Mouse (Mus musculus) C2C12 (cell line): ENCODE data around the gene Parp11. TPM values are rescaled to one million over a fixed set of nuclear protein-coding genes. Genes with fewer than 3 reads are reported as not detected.

Experiments used
- H3K27me3 ChIP-seq: one replicate; pipeline ENCODE4 v1.6.1; 2011; ENCODE audit not compliant: control insufficient read depth, insufficient read depth, insufficient read length
- H3K36me3 ChIP-seq: one replicate; pipeline ENCODE4 v1.6.1; 2011; ENCODE audit not compliant: control insufficient read depth, insufficient read depth
- H3K4me3 ChIP-seq: one replicate; pipeline ENCODE4 v1.5.1; 2011; ENCODE audit warnings: mild to moderate bottlenecking, control low read depth; ENCODE audit not compliant: poor library complexity, insufficient read depth, severe bottlenecking
- H3K79me2 ChIP-seq: one replicate; pipeline ENCODE4 v1.6.1; 2011; ENCODE audit not compliant: control insufficient read depth, insufficient read depth
- H3K79me3 ChIP-seq: one replicate; pipeline ENCODE4 v1.6.1; 2011; ENCODE audit warnings: low read depth, control low read depth
- H3ac ChIP-seq: one replicate; pipeline ENCODE3; 2011; ENCODE audit warnings: low read depth; ENCODE audit not compliant: control insufficient read depth, insufficient read length
- CEBPB ChIP-seq: IDR thresholded peaks from one replicate; pipeline ENCODE4 v1.6.1; 2011; ENCODE audit warnings: low read depth, mild to moderate bottlenecking, control low read depth, moderate library complexity
- CTCF ChIP-seq: IDR thresholded peaks from one replicate; pipeline ENCODE4 v1.5.1; 2011; ENCODE audit not compliant: control insufficient read depth, insufficient read depth, insufficient read length
- FOSL1 ChIP-seq: IDR thresholded peaks from one replicate; pipeline ENCODE4 v1.8.0; 2011; ENCODE audit warnings: mild to moderate bottlenecking, low read length; ENCODE audit not compliant: poor library complexity, insufficient read depth, severe bottlenecking
- MAX ChIP-seq: IDR thresholded peaks from one replicate; pipeline ENCODE4 v1.6.1; 2011; ENCODE audit warnings: mild to moderate bottlenecking, control low read depth
- MYOD1 ChIP-seq: IDR thresholded peaks from one replicate; pipeline ENCODE4 v1.6.1; 2011; ENCODE audit warnings: low read depth; ENCODE audit not compliant: control insufficient read depth, insufficient read length
- MYOG ChIP-seq: IDR thresholded peaks from one replicate; pipeline ENCODE4 v1.6.1; 2011; ENCODE audit not compliant: control insufficient read depth, insufficient read length; ENCODE audit errors: extremely low read depth
- USF1 ChIP-seq: IDR thresholded peaks from one replicate; pipeline ENCODE4 v1.6.1; 2011; ENCODE audit warnings: low read depth, mild to moderate bottlenecking, control low read depth, moderate library complexity
- polyA plus RNA-seq: library from polyadenylated mRNA; unstranded; fragments of >200 nt; fragmentation: generic; extraction: Trizol; gene quantifications from one replicate; pipeline ENCODE4 v1.2.1, GENCODE M21; 2012; ENCODE audit warnings: missing spikeins

Parp11 gene
- polyA plus RNA-seq, 1 experiment = 3.6 TPM

GRCm38 (mm10) chr6:127494357-127494756, 47.7 kb downstream of the Parp11 start:
- H3K27me3 ChIP-seq = no peaks in the 10 kb centered on the region
- H3K36me3 ChIP-seq = no peaks in the 10 kb centered on the region
- no peaks in the 10 kb centered on the region for H3K79me2 ChIP-seq
- TF ChIP-seq USF1 (no peak), CEBPB (no peak), MAX (no peak), MYOG (no peak), FOSL1 (no peak), MYOD1 (no peak), CTCF (no peak)
- no peaks in the 10 kb centered on the region for H3K79me3 ChIP-seq
- H3ac ChIP-seq = no peak overlapping the region
- no peak overlapping the region for H3K4me3 ChIP-seq

- Histone ChIP-seq H3K79me3 (no peaks in the 10 kb centered on the region), H3K27me3 (no peaks in the 10 kb centered on the region), H3K36me3 (no peaks in the 10 kb centered on the region), H3K4me3 (no peak overlapping the region), H3ac (no peak overlapping the region), H3K79me2 (no peaks in the 10 kb centered on the region)
- TF ChIP-seq CTCF = no peak
- no peak for TF ChIP-seq MYOD1
- TF ChIP-seq CEBPB = no peak
- no peak for TF ChIP-seq FOSL1
- no peak for TF ChIP-seq USF1
- TF ChIP-seq MAX = no peak
- TF ChIP-seq MYOG = no peak
These were observed 48.6 kb downstream of the Parp11 start for GRCm38 (mm10) chr6:127495251-127495650.

- H3K79me2 ChIP-seq = no peaks in the 10 kb centered on the region
- TF ChIP-seq MYOD1 = no peak
- H3K79me3 ChIP-seq = no peaks in the 10 kb centered on the region
- H3ac ChIP-seq = no peak overlapping the region
- H3K36me3 ChIP-seq = no peaks in the 10 kb centered on the region
- no peak overlapping the region for H3K4me3 ChIP-seq
- no peaks in the 10 kb centered on the region for H3K27me3 ChIP-seq
These were observed 49.2 kb downstream of the Parp11 start for GRCm38 (mm10) chr6:127495876-127496275.

- H3K4me3 ChIP-seq = no peak overlapping the region
These were observed 50.4 kb downstream of the Parp11 start for GRCm38 (mm10) chr6:127496841-127497656.

GRCm38 (mm10) chr6:127500119-127500518, 53.5 kb downstream of the Parp11 start:
- no peak overlapping the region for H3ac ChIP-seq
- TF ChIP-seq MYOG = no peak
- no peak for TF ChIP-seq FOSL1
- no peak for TF ChIP-seq CEBPB
- TF ChIP-seq USF1 = no peak
- no peak for TF ChIP-seq MAX
- TF ChIP-seq CTCF = no peak
- TF ChIP-seq MYOD1 = no peak

More at GRCm38 (mm10) chr6:127496841-127497656, 50.4 kb downstream of the Parp11 start:
- no peaks in the 10 kb centered on the region for H3K27me3 ChIP-seq
- TF ChIP-seq FOSL1 = no peak
- no peak for TF ChIP-seq MYOD1
- TF ChIP-seq CTCF = no peak
- no peak for TF ChIP-seq MAX
- TF ChIP-seq CEBPB = no peak
- TF ChIP-seq MYOG = no peak
- TF ChIP-seq USF1 = no peak
- H3K79me2 ChIP-seq = no peaks in the 10 kb centered on the region
- H3K79me3 ChIP-seq = no peaks in the 10 kb centered on the region
- no peaks in the 10 kb centered on the region for H3K36me3 ChIP-seq
- no peak overlapping the region for H3ac ChIP-seq

GRCm38 (mm10) chr6:127500806-127501205, 54.2 kb downstream of the Parp11 start:
- Histone ChIP-seq H3K79me3 (no peaks in the 10 kb centered on the region), H3K4me3 (no peak overlapping the region), H3K79me2 (no peaks in the 10 kb centered on the region), H3K27me3 (no peaks in the 10 kb centered on the region), H3K36me3 (no peaks in the 10 kb centered on the region), H3ac (no peak overlapping the region)
- TF ChIP-seq MYOD1 (no peak), CEBPB (no peak), FOSL1 (no peak), CTCF (no peak), MAX (no peak), MYOG (no peak), USF1 (no peak)

More at GRCm38 (mm10) chr6:127500119-127500518, 53.5 kb downstream of the Parp11 start:
- Histone ChIP-seq H3K79me3 (no peaks in the 10 kb centered on the region), H3K27me3 (no peaks in the 10 kb centered on the region), H3K79me2 (no peaks in the 10 kb centered on the region), H3K36me3 (no peaks in the 10 kb centered on the region), H3K4me3 (no peak overlapping the region)
